Mouse (Mus musculus): ENCODE measurements at regions not wholly inside any gene's neighbourhood (a gene's known extent, or its start where the extent isn't known, plus 50 kb on each side); places are given as distances from the start of the nearest gene placed in this dataset.
"Not testable (repeated sequence)": the region's sequence is repeated elsewhere in the genome, so short reads cannot be mapped to it uniquely, and the experiment has no call there.

- no peak for DNase-seq (ENCODE audit: low spot score)
Observed at GRCm38 (mm10) chr17:94866630-94867029, 116.8 kb upstream of the Mettl4 start.

DNA sequence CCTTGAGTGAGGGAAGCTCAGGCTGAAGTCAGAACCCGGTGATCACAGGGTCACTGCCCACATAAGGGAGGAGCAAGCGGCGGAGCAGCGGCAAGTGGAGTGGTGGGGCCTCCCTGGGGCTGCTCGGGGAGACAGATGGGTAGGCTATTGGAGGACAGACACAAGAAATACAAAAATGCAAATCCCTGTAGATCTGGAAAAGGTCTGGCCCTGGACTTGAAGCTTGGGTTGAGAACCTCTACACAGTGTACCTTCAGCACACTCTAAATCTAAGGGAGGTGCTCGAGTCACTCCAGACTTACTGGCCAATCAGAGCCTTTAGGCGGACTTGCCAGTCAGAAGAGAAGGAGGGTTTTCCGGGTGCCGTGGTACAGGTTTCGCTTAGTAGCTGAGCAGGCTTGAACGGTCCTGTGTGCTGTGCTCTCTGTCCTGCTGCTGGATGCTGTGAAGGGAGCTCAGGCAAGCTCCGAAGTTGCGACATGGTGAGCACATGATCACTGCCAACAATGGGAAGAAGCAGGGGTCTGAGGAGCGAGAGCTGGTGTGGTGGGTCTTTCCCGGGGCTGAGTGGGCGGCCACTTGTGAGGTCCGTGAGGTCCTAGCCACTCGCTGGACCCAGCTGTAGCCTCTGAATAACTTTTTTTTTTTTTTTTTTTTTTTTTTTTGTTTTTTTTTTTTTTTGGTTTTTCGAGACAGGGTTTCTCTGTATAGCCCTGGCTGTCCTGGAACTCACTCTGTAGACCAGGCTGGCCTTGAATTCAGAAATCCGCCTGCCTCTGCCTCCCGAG lies 114.9 kb upstream of the Mettl4 start:
- DNase-seq (ENCODE audit: low spot score): peak; percentile 86

GRCm38 (mm10) chr17:94854698-94855097 lies 104.9 kb upstream of the Mettl4 start:
- not testable (repeated sequence) for DNase-seq (ENCODE audit: low spot score)

- peak; percentile 87 for DNase-seq (ENCODE audit: low spot score)
Observed at GRCm38 (mm10) chr17:94834446-94835117, 84.8 kb upstream of the Mettl4 start.

DNA sequence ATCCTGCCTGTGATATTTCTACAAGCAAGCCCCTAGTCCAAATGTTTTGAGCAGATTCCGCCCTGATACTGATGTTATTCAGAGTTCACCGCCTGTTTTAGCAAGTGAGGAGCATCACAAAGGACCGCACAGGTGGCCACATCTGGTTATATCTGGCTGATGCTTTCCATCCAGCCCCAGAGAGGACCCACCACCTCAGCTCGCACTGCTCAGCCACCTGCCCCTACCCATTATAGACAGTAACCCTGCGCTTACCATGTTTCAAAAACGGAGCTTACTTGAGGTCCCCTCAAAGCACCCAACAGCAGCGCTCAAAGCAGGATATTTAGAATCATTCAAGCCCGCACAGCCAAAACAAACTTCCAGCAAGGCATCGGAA lies 84.2 kb upstream of the Mettl4 start:
- DNase-seq (ENCODE audit: low spot score): not testable (repeated sequence)

DNA sequence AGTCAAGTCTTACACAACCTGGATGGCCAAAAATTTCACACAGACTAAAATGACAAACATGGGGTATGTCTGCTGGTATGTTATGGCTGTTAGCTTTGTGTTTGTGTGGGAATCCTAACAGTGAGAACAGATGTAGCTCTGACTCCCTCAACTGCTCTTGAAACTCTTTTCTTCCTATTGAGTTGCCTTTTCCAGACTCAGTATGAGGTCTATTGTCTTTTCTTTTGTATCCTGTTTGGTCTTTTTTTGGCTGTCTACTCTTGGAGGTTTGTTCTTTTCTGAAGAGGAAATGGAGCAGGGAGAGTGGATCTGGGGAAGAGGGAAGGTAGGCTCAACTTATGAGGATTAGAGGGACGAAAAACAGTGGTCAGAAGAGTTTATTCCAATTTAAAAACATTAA lies 76.6 kb upstream of the Mettl4 start:
- DNase-seq (ENCODE audit: low spot score): not testable (repeated sequence)

DNA sequence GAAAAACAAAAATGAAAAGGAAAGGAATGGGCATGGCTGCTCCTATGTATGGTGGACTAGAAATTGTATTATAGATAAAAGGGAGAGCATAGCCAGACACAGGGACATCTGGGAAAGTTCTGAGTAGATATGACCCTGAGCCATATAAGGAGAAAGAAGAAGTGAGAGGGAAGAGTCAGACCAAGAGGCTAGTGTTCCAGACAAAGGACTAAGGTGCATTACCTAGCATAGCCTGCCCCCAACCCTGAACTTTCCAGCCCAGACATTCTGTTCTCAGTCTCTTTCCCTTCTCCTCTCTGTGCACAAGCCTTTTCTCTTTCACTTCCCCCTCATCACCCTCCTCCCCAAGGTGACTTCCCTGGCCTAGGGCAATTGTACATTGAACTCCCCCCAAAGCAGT lies 58.9 kb upstream of the Mettl4 start:
- DNase-seq (ENCODE audit: low spot score): no peak
